16 mouse cellular contexts compared by ENCODE assay signal in genomic region chr8:12066454-12066853, GRCm38 (mm10).
"Had no signal": no experiment of that assay in that cellular context is flagged by ENCODE, and none has a peak within 500 bp of the region (broad histone marks: within the 10 kb centered on the region; RNA-seq: fewer than 3 reads in every experiment).

No protein-coding gene starts in this region.

- H3K36me3 ChIP-seq: lung, embryonic 15.5 days; midbrain, embryonic 13.5 days; midbrain, embryonic 15.5 days; neural tube, embryonic 12.5 days; stomach, embryonic 15.5 days had no signal

- H3K27me3 ChIP-seq: lung, embryonic 15.5 days had no signal

- H3K27ac ChIP-seq: lung, embryonic 15.5 days; macrophage; midbrain, embryonic 13.5 days; midbrain, embryonic 15.5 days; neural tube, embryonic 12.5 days; stomach, embryonic 15.5 days had no signal

- H3K4me2 ChIP-seq: lung, embryonic 15.5 days; midbrain, embryonic 11.5 days; midbrain, embryonic 13.5 days; midbrain, embryonic 15.5 days; neural tube, embryonic 12.5 days; stomach, embryonic 15.5 days had no signal

- H3K9me3 ChIP-seq: lung, embryonic 15.5 days; midbrain, embryonic 13.5 days; midbrain, embryonic 15.5 days; neural tube, embryonic 12.5 days; stomach, embryonic 15.5 days had no signal

- H3K4me1 ChIP-seq: lung, embryonic 15.5 days; neural tube, embryonic 12.5 days; stomach, embryonic 15.5 days had no signal

- DNase-seq: lung, adult 2 months; lung, postnatal 14 days; lung, postnatal 36 days; right cerebral cortex, postnatal 14 days; thymus, adult 2 months; thymus, postnatal 25 days; thymus, postnatal 4 days had no signal

- ATAC-seq: lung, postnatal 0 days; midbrain, embryonic 13.5 days; midbrain, embryonic 15.5 days had no signal

- H3K9ac ChIP-seq: lung, embryonic 15.5 days; midbrain, embryonic 13.5 days; midbrain, embryonic 15.5 days; neural tube, embryonic 12.5 days; stomach, embryonic 15.5 days had no signal

- H3K4me3 ChIP-seq: lung, embryonic 15.5 days; megakaryocyte, embryonic 14.5 days; midbrain, embryonic 13.5 days; midbrain, embryonic 15.5 days; neural tube, embryonic 12.5 days; stomach, embryonic 15.5 days had no signal
